Mouse (Mus musculus): ENCODE measurements at regions not wholly inside any gene's neighbourhood (a gene's known extent, or its start where the extent isn't known, plus 50 kb on each side); places are given as distances from the start of the nearest gene placed in this dataset.

- TF ChIP-seq CTCF (IDR thresholded peaks at IDR 0.05; ENCODE audit: low read depth) (no peak), EP300 (IDR thresholded peaks at IDR 0.05; ENCODE audit: low read depth) (no peak)
These were observed 75.4 kb downstream of the Fasl start for GRCm38 (mm10) chr1:161712918-161713317.
